Mouse (Mus musculus): ENCODE results near the gene Aak1. TPM values are rescaled to one million over a fixed set of nuclear protein-coding genes. Genes with fewer than 3 reads are reported as not detected.

Aak1 gene
- polyA plus RNA-seq, 1 experiment = 43.4 TPM

GRCm38 (mm10) chr6:86814926-86815325 is 34.4 kb upstream of the Aak1 start:
- Histone ChIP-seq H3K4me1 (ENCODE audit: control insufficient read depth, insufficient read depth, low read length) (peaks cover 7% of the 10 kb centered on the region), H3K27ac (ENCODE audit: control insufficient read depth, insufficient read depth, low read depth, low read length) (no peak overlapping the region), H3K36me3 (ENCODE audit: control insufficient read depth, insufficient read depth, low read length) (no peaks in the 10 kb centered on the region), H3K4me3 (ENCODE audit: control insufficient read depth, low read depth, low read length) (no peak overlapping the region), H3K27me3 (ENCODE audit: control insufficient read depth, insufficient read depth, low read length) (no peaks in the 10 kb centered on the region)
- TF ChIP-seq POLR2A (IDR thresholded peaks at IDR 0.05; ENCODE audit: control insufficient read depth, low read depth, low read length) (no peak), CTCF (IDR thresholded peaks at IDR 0.05; ENCODE audit: control insufficient read depth, insufficient read depth, insufficient replicate concordance, low read depth, low read length) (no peak)

GRCm38 (mm10) chr6:86815436-86815835 is 33.9 kb upstream of the Aak1 start:
- no peak overlapping the region for H3K4me3 ChIP-seq (ENCODE audit: control insufficient read depth, low read depth, low read length)
- H3K27me3 ChIP-seq (ENCODE audit: control insufficient read depth, insufficient read depth, low read length) = no peaks in the 10 kb centered on the region
- no peaks in the 10 kb centered on the region for H3K36me3 ChIP-seq (ENCODE audit: control insufficient read depth, insufficient read depth, low read length)
- TF ChIP-seq POLR2A (IDR thresholded peaks at IDR 0.05; ENCODE audit: control insufficient read depth, low read depth, low read length) = no peak
- TF ChIP-seq CTCF (IDR thresholded peaks at IDR 0.05; ENCODE audit: control insufficient read depth, insufficient read depth, insufficient replicate concordance, low read depth, low read length) = no peak
- H3K27ac ChIP-seq (ENCODE audit: control insufficient read depth, insufficient read depth, low read depth, low read length) = no peak overlapping the region
- H3K4me1 ChIP-seq (ENCODE audit: control insufficient read depth, insufficient read depth, low read length) = peaks cover 5% of the 10 kb centered on the region; the same call in 1 of the 2 replicates

GRCm38 (mm10) chr6:86816586-86816985 is 32.7 kb upstream of the Aak1 start:
- Histone ChIP-seq H3K27me3 (ENCODE audit: control insufficient read depth, insufficient read depth, low read length) (no peaks in the 10 kb centered on the region), H3K4me3 (ENCODE audit: control insufficient read depth, low read depth, low read length) (no peak overlapping the region), H3K4me1 (ENCODE audit: control insufficient read depth, insufficient read depth, low read length) (peaks cover 5% of the 10 kb centered on the region; the same call in 1 of the 2 replicates), H3K36me3 (ENCODE audit: control insufficient read depth, insufficient read depth, low read length) (no peaks in the 10 kb centered on the region), H3K27ac (ENCODE audit: control insufficient read depth, insufficient read depth, low read depth, low read length) (no peak overlapping the region)
- TF ChIP-seq POLR2A (IDR thresholded peaks at IDR 0.05; ENCODE audit: control insufficient read depth, low read depth, low read length) = no peak
- TF ChIP-seq CTCF (IDR thresholded peaks at IDR 0.05; ENCODE audit: control insufficient read depth, insufficient read depth, insufficient replicate concordance, low read depth, low read length) = peak; percentile 10; the same call in 1 of the 2 replicates

- no peaks in the 10 kb centered on the region for H3K36me3 ChIP-seq (ENCODE audit: control insufficient read depth, insufficient read depth, low read length)
- TF ChIP-seq CTCF (IDR thresholded peaks at IDR 0.05; ENCODE audit: control insufficient read depth, insufficient read depth, insufficient replicate concordance, low read depth, low read length) (no peak), POLR2A (IDR thresholded peaks at IDR 0.05; ENCODE audit: control insufficient read depth, low read depth, low read length) (no peak)
- no peak overlapping the region for H3K27ac ChIP-seq (ENCODE audit: control insufficient read depth, insufficient read depth, low read depth, low read length)
- no peak overlapping the region for H3K4me3 ChIP-seq (ENCODE audit: control insufficient read depth, low read depth, low read length)
- no peaks in the 10 kb centered on the region for H3K27me3 ChIP-seq (ENCODE audit: control insufficient read depth, insufficient read depth, low read length)
- H3K4me1 ChIP-seq (ENCODE audit: control insufficient read depth, insufficient read depth, low read length) = peaks cover 10% of the 10 kb centered on the region
Measured at GRCm38 (mm10) chr6:86818914-86819313, 30.4 kb upstream of the Aak1 start.

- H3K36me3 ChIP-seq (ENCODE audit: control insufficient read depth, insufficient read depth, low read length) = no peaks in the 10 kb centered on the region
- H3K4me3 ChIP-seq (ENCODE audit: control insufficient read depth, low read depth, low read length) = no peak overlapping the region
- peaks cover 9% of the 10 kb centered on the region for H3K4me1 ChIP-seq (ENCODE audit: control insufficient read depth, insufficient read depth, low read length)
- no peaks in the 10 kb centered on the region for H3K27me3 ChIP-seq (ENCODE audit: control insufficient read depth, insufficient read depth, low read length)
- H3K27ac ChIP-seq (ENCODE audit: control insufficient read depth, insufficient read depth, low read depth, low read length) = no peak overlapping the region
- no peak for TF ChIP-seq CTCF (IDR thresholded peaks at IDR 0.05; ENCODE audit: control insufficient read depth, insufficient read depth, insufficient replicate concordance, low read depth, low read length)
- no peak for TF ChIP-seq POLR2A (IDR thresholded peaks at IDR 0.05; ENCODE audit: control insufficient read depth, low read depth, low read length)
Measured at GRCm38 (mm10) chr6:86819926-86820325, 29.4 kb upstream of the Aak1 start.

- no peaks in the 10 kb centered on the region for H3K27me3 ChIP-seq (ENCODE audit: control insufficient read depth, insufficient read depth, low read length)
- no peak overlapping the region for H3K27ac ChIP-seq (ENCODE audit: control insufficient read depth, insufficient read depth, low read depth, low read length)
- H3K4me3 ChIP-seq (ENCODE audit: control insufficient read depth, low read depth, low read length) = no peak overlapping the region
- no peak for TF ChIP-seq CTCF (IDR thresholded peaks at IDR 0.05; ENCODE audit: control insufficient read depth, insufficient read depth, insufficient replicate concordance, low read depth, low read length)
- no peak for TF ChIP-seq POLR2A (IDR thresholded peaks at IDR 0.05; ENCODE audit: control insufficient read depth, low read depth, low read length)
- H3K4me1 ChIP-seq (ENCODE audit: control insufficient read depth, insufficient read depth, low read length) = peaks cover 5% of the 10 kb centered on the region
- H3K36me3 ChIP-seq (ENCODE audit: control insufficient read depth, insufficient read depth, low read length) = no peaks in the 10 kb centered on the region
Measured at GRCm38 (mm10) chr6:86820690-86821089, 28.6 kb upstream of the Aak1 start.

GRCm38 (mm10) chr6:86822285-86823050 is 26.8 kb upstream of the Aak1 start:
- TF ChIP-seq CTCF (IDR thresholded peaks at IDR 0.05; ENCODE audit: control insufficient read depth, insufficient read depth, insufficient replicate concordance, low read depth, low read length) (no peak), POLR2A (IDR thresholded peaks at IDR 0.05; ENCODE audit: control insufficient read depth, low read depth, low read length) (no peak)
- Histone ChIP-seq H3K4me1 (ENCODE audit: control insufficient read depth, insufficient read depth, low read length) (peaks cover 5% of the 10 kb centered on the region), H3K27ac (ENCODE audit: control insufficient read depth, insufficient read depth, low read depth, low read length) (no peak overlapping the region), H3K4me3 (ENCODE audit: control insufficient read depth, low read depth, low read length) (peak overlapping the region; percentile 24; the same call in 1 of the 2 replicates), H3K27me3 (ENCODE audit: control insufficient read depth, insufficient read depth, low read length) (no peaks in the 10 kb centered on the region), H3K36me3 (ENCODE audit: control insufficient read depth, insufficient read depth, low read length) (no peaks in the 10 kb centered on the region)

Measured in testis, adult 2 months (tissue).